Mouse (Mus musculus) bone marrow, adult 2 months (tissue): ENCODE measurements around the gene Slc43a2.

ENCODE experiments used
- CTCF ChIP-seq: fragments of 200-500 bp; IDR thresholded peaks from 2 replicates; pipeline ENCODE4 v1.5.1; 2011; ENCODE audit warnings: low read length, control low read depth; ENCODE audit not compliant: control insufficient read depth, insufficient read depth
- POLR2A ChIP-seq: fragments of 200-500 bp; IDR thresholded peaks from 2 replicates; pipeline ENCODE4 v1.6.1; 2011; ENCODE audit warnings: low read depth, mild to moderate bottlenecking, control low read depth, low read length, borderline replicate concordance; ENCODE audit not compliant: control insufficient read depth

DNA sequence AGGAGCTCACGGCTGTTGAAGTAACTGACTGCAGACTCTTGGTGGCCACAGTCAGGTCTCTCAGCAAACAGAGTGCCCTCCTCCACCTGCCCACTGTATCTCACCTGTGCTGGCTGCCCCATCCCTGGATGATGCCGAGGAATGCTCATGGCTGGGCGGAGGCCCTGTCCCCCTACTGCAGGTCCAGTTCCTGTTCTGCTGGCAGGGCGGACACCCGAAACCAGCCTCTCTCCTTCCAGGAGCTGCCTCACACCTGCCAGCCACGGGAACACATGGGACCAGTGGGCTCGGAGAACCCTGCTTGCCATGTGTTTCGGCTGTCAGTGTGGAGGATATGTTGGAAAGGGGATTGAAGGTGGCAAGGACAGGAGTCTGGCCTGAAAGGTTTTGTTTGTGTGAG is 8.7 kb downstream of the Slc43a2 start:
- no peak for TF ChIP-seq CTCF
- TF ChIP-seq POLR2A, result no peak
